Mouse (Mus musculus): ENCODE data around the gene Prorsd1.

- TF ChIP-seq CTCF (IDR thresholded peaks at IDR 0.05; ENCODE audit: extremely low read depth, insufficient read depth, insufficient read length, insufficient replicate concordance), result no peak
- TF ChIP-seq POLR2A (IDR thresholded peaks at IDR 0.05; ENCODE audit: low read depth, low read length), result no peak
These were observed 40.2 kb downstream of the Prorsd1 start for GRCm38 (mm10) chr11:29474676-29475075.

Measured in spleen, adult 2 months (tissue).